Mouse (Mus musculus) gastrocnemius, postnatal 10 days (tissue): ENCODE measurements around the gene Slc15a3. TPM values are rescaled to one million over a fixed set of nuclear protein-coding genes. Genes with fewer than 3 reads are reported as not detected.

Experiments
- total RNA-seq, 2 experiments: library from RNA; stranded (reverse); gene quantifications; 2 replicates each; pipeline ENCODE4 v1.2.3; 2021

Gene Slc15a3
- total RNA-seq, 2 experiments from 2014 or later, result 0.75 to 1.6 TPM

Other genes starting within 250 kb of the Slc15a3 start
- gene Ddb1, start 234.4 kb upstream of the Slc15a3 start, total RNA-seq, result 100 to 1,000 TPM; 208 to 236 TPM
- 1 to 10 TPM; 7.9 to 8.0 TPM for gene Tkfc, start 234.1 kb upstream of the Slc15a3 start, total RNA-seq
- under 1 TPM; 0.05 to 0.81 TPM for gene Vwce, start 205.5 kb upstream of the Slc15a3 start, total RNA-seq
- gene Pga5, start 161.7 kb upstream of the Slc15a3 start, total RNA-seq, result not detected
- 10 to 100 TPM; 17.3 to 23.1 TPM for gene Vps37c, start 151.0 kb upstream of the Slc15a3 start, total RNA-seq
- under 1 TPM in 1 of 2 experiments, not detected in 1; 0.25 TPM for gene Cd5, start 100.7 kb upstream of the Slc15a3 start, total RNA-seq
- under 1 TPM in 1 of 2 experiments, not detected in 1; 0.26 TPM for gene Cd6, start 9.7 kb upstream of the Slc15a3 start, total RNA-seq
- gene Tmem132a, start 30.2 kb downstream of the Slc15a3 start, total RNA-seq, result 10 to 100 TPM; 26.9 to 29.9 TPM
- 100 to 1,000 TPM; 208 to 212 TPM for gene Tmem109, start 42.3 kb downstream of the Slc15a3 start, total RNA-seq
- 100 to 1,000 TPM; 264 to 270 TPM for gene Prpf19, start 55.5 kb downstream of the Slc15a3 start, total RNA-seq
- under 1 TPM in 1 of 2 experiments, not detected in 1; 0.23 TPM for gene Zp1, start 80.9 kb downstream of the Slc15a3 start, total RNA-seq
- under 1 TPM in 1 of 2 experiments, not detected in 1; 0.14 TPM for gene Ptgdr2, start 97.4 kb downstream of the Slc15a3 start, total RNA-seq
- gene Ccdc86, start 109.5 kb downstream of the Slc15a3 start, total RNA-seq, result 10 to 100 TPM; 26.9 to 27.3 TPM
- gene Ms4a10, start 134.9 kb downstream of the Slc15a3 start, total RNA-seq, result not detected
- not detected for gene Ms4a15, start 153.5 kb downstream of the Slc15a3 start, total RNA-seq
- not detected for gene Ms4a18, start 178.3 kb downstream of the Slc15a3 start, total RNA-seq
- 1 to 10 TPM in 1 of 2 experiments, under 1 TPM in 1; 0.73 to 1.1 TPM for gene Ms4a8a, start 241.4 kb downstream of the Slc15a3 start, total RNA-seq